Mouse (Mus musculus) heart, adult 18-20 months (tissue): Measurements from ENCODE around the gene Minos1. TPM values are rescaled to one million over a fixed set of nuclear protein-coding genes. Genes with fewer than 3 reads are reported as not detected.

Source experiments
- DNase-seq, 2 experiments: peaks; one replicate each; pipeline ENCODE4 v3.0.0; 2021 to 2022; ENCODE audit warnings: mixed read lengths in 1 of 2
- total RNA-seq, 2 experiments: library from RNA; stranded (reverse); gene quantifications; 2 replicates each; pipeline ENCODE4 v1.2.3; 2021

Gene Minos1
- total RNA-seq, 2 experiments from 2014 or later: 596 to 645 TPM

GRCm38 (mm10) chr4:139064831-139065230 lies 66.1 kb downstream of the Minos1 start:
- DNase-seq: no peak

- DNase-seq: no peak
Measured at GRCm38 (mm10) chr4:139059569-139059968, 71.3 kb downstream of the Minos1 start.

GRCm38 (mm10) chr4:139058029-139058428 lies 72.9 kb downstream of the Minos1 start:
- DNase-seq: no peak

- DNase-seq: no peak
Measured at GRCm38 (mm10) chr4:139057291-139057690, 73.6 kb downstream of the Minos1 start.

- DNase-seq: no peak
Measured at GRCm38 (mm10) chr4:139055744-139056143, 75.2 kb downstream of the Minos1 start.

- DNase-seq: peak; percentile 54 to 56
Measured at GRCm38 (mm10) chr4:139055336-139055735, 75.6 kb downstream of the Minos1 start.

- peak; percentile 26 to 48 for DNase-seq
Measured at GRCm38 (mm10) chr4:139054300-139054923, 76.5 kb downstream of the Minos1 start.

GRCm38 (mm10) chr4:139053391-139053790 lies 77.5 kb downstream of the Minos1 start:
- DNase-seq: no peak

GRCm38 (mm10) chr4:139052796-139053195 lies 78.1 kb downstream of the Minos1 start:
- no peak for DNase-seq

Other genes starting within 250 kb of the Minos1 start
- gene Otud3, start 217.2 kb downstream of the Minos1 start, total RNA-seq: 10 to 100 TPM in 1 of 2 experiments, 1 to 10 TPM in 1; 9.6 to 11.5 TPM
- gene Rnf186, start 164.0 kb downstream of the Minos1 start, total RNA-seq: not detected
- 10 to 100 TPM; 10.6 to 10.7 TPM for gene Tmco4, start 158.2 kb downstream of the Minos1 start, total RNA-seq
- gene Htr6, start 55.5 kb downstream of the Minos1 start, total RNA-seq: not detected
- 10 to 100 TPM; 17.2 to 28.6 TPM for gene Nbl1, start 38.1 kb downstream of the Minos1 start, total RNA-seq
- gene Capzb, start 61.8 kb upstream of the Minos1 start, total RNA-seq: 100 to 1,000 TPM; 356 to 380 TPM
- 1 to 10 TPM; 5.0 to 5.8 TPM for gene Pqlc2, start 179.6 kb upstream of the Minos1 start, total RNA-seq
- 10 to 100 TPM; 55.9 to 57.5 TPM for gene Akr7a5, start 179.6 kb upstream of the Minos1 start, total RNA-seq
- gene Mrto4, start 221.5 kb upstream of the Minos1 start, total RNA-seq: 10 to 100 TPM; 26.0 to 30.7 TPM
- gene Emc1, start 221.5 kb upstream of the Minos1 start, total RNA-seq: 10 to 100 TPM; 47.8 to 52.4 TPM
- 100 to 1,000 TPM in 1 of 2 experiments, 10 to 100 TPM in 1; 93.4 to 104 TPM for gene Ubr4, start 221.5 kb upstream of the Minos1 start, total RNA-seq